Mouse (Mus musculus) heart, embryonic 12.5 days (tissue): ENCODE measurements at regions not wholly inside any gene's neighbourhood (a gene's known extent, or its start where the extent isn't known, plus 50 kb on each side); places are given as distances from the start of the nearest gene placed in this dataset.
"Not testable (repeated sequence)": the region's sequence is repeated elsewhere in the genome, so short reads cannot be mapped to it uniquely, and the experiment has no call there.

Source experiments
- ATAC-seq: fragments of 200-750 bp; cut with Nextera tagmentation; 2 replicates; pipeline ENCODE4 v1.8.0; 2017; ENCODE audit warnings: moderate TSS enrichment, moderate library complexity; ENCODE audit not compliant: insufficient number of reproducible peaks, low FRiP score
- H3K27ac ChIP-seq: fragments of 300-500 bp; sonication (generic); 2 replicates; pipeline ENCODE4 v1.5.1; 2016; ENCODE audit warnings: mild to moderate bottlenecking, moderate library complexity; ENCODE audit not compliant: poor library complexity, severe bottlenecking
- H3K27me3 ChIP-seq: fragments of 300-500 bp; sonication (generic); replicated peaks from 2 replicates; pipeline ENCODE4 v1.6.1; 2016; ENCODE audit warnings: mild to moderate bottlenecking, moderate library complexity
- H3K36me3 ChIP-seq: fragments of 300-500 bp; sonication (generic); 2 replicates; pipeline ENCODE4 v1.6.1; 2016; ENCODE audit warnings: mild to moderate bottlenecking, moderate library complexity
- H3K4me1 ChIP-seq: fragments of 300-500 bp; sonication (generic); replicated peaks from 2 replicates; pipeline ENCODE4 v1.6.1; 2016; ENCODE audit warnings: mild to moderate bottlenecking
- H3K4me2 ChIP-seq: fragments of 300-500 bp; sonication (generic); 2 replicates; pipeline ENCODE4 v1.6.1; 2016; ENCODE audit warnings: mild to moderate bottlenecking, moderate library complexity
- H3K4me3 ChIP-seq: fragments of 300-500 bp; sonication (generic); 2 replicates; pipeline ENCODE4 v1.5.1; 2016; ENCODE audit warnings: mild to moderate bottlenecking
- H3K9ac ChIP-seq: fragments of 300-500 bp; sonication (generic); 2 replicates; pipeline ENCODE4 v1.6.1; 2016; ENCODE audit warnings: mild to moderate bottlenecking, moderate library complexity
- H3K9me3 ChIP-seq: fragments of 300-500 bp; sonication (generic); replicated peaks from 2 replicates; pipeline ENCODE4 v1.6.1; 2016; ENCODE audit warnings: mild to moderate bottlenecking, moderate library complexity
- WGBS: fragments of 180-500 bp; shearing (Covaris S2); methylation state at CpG from one replicate; pipeline ENCODE4 v1.1.7; 2016; 5-methylcytosine and 5-hydroxymethylcytosine counted together

DNA sequence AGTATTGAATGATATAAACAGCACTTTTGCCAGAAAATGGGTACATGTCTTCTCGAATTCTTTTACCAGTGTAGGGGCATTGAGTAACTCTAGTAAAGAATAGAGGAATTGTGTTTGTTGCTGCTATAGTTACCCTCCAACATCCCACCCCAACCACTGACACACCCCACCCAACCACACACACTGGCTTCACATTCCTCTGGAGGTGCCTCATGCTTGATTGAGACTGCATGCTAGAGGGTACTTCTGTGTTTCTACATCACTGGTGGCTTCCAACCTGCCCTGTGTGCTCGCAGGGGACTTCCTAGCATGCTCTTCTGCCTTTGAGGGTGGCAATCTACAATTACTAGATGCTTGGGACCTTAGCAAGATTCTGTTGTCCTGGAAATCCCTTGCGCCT lies 70.5 kb upstream of the Sv2b start:
- no peak overlapping the region for H3K4me2 ChIP-seq
- no peak for ATAC-seq
- 77% methylated on average over 3 of the region's 3 CpGs for WGBS
- no peaks in the 10 kb centered on the region for H3K9me3 ChIP-seq
- H3K4me1 ChIP-seq, result peaks cover 8% of the 10 kb centered on the region; the same call in 1 of the 2 replicates
- no peak overlapping the region for H3K9ac ChIP-seq
- H3K36me3 ChIP-seq, result no peaks in the 10 kb centered on the region
- H3K27ac ChIP-seq, result no peak overlapping the region
- no peaks in the 10 kb centered on the region for H3K27me3 ChIP-seq
- no peak overlapping the region for H3K4me3 ChIP-seq

DNA sequence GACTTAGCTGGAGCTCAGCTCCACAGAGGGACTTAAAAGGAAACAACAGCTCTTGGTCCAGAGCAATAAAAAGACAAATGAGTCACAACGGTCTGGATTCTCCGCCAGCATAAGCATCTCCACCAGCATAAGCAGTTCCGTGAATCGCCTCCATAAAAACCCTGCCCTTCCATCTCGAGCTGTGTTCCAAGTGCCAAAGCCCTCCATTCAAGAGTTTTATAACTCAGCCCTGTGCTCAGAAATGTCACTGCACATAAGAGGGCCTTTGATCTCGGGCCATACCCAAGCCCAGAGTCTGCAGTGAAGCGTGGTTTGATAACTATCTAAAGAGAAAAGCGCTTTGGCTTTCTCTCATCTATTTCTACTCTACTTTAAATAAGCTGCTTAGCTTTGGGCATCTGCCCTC lies 70.8 kb upstream of the Akap13 start:
- H3K4me2 ChIP-seq, result no peak overlapping the region
- H3K27ac ChIP-seq, result peak overlapping the region; percentile 62
- no peaks in the 10 kb centered on the region for H3K27me3 ChIP-seq
- no peaks in the 10 kb centered on the region for H3K36me3 ChIP-seq
- peaks cover 24% of the 10 kb centered on the region for H3K4me1 ChIP-seq
- 52% methylated on average over 8 of the region's 8 CpGs for WGBS
- no peak overlapping the region for H3K9ac ChIP-seq
- no peak for ATAC-seq
- no peak overlapping the region for H3K4me3 ChIP-seq
- no peaks in the 10 kb centered on the region for H3K9me3 ChIP-seq

GRCm38 (mm10) chr7:75387033-75387432 lies 68.3 kb upstream of the Akap13 start:
- Histone ChIP-seq H3K4me2 (no peak overlapping the region), H3K27me3 (no peaks in the 10 kb centered on the region), H3K9me3 (no peaks in the 10 kb centered on the region), H3K27ac (peak overlapping the region; percentile 75), H3K36me3 (no peaks in the 10 kb centered on the region), H3K4me3 (no peak overlapping the region), H3K4me1 (peaks cover 24% of the 10 kb centered on the region), H3K9ac (no peak overlapping the region)
- 14% methylated on average over 1 of the region's 1 CpGs for WGBS
- ATAC-seq, result no peak

GRCm38 (mm10) chr7:75387821-75388431 lies 67.4 kb upstream of the Akap13 start:
- no peaks in the 10 kb centered on the region for H3K27me3 ChIP-seq
- peaks cover 24% of the 10 kb centered on the region for H3K4me1 ChIP-seq
- H3K4me2 ChIP-seq, result no peak overlapping the region
- H3K9ac ChIP-seq, result no peak overlapping the region
- no peak for ATAC-seq
- H3K36me3 ChIP-seq, result no peaks in the 10 kb centered on the region
- peak overlapping the region; percentile 75; the same call in 1 of the 2 replicates for H3K27ac ChIP-seq
- no peak overlapping the region for H3K4me3 ChIP-seq
- 76% methylated on average over 6 of the region's 6 CpGs for WGBS
- H3K9me3 ChIP-seq, result no peaks in the 10 kb centered on the region

DNA sequence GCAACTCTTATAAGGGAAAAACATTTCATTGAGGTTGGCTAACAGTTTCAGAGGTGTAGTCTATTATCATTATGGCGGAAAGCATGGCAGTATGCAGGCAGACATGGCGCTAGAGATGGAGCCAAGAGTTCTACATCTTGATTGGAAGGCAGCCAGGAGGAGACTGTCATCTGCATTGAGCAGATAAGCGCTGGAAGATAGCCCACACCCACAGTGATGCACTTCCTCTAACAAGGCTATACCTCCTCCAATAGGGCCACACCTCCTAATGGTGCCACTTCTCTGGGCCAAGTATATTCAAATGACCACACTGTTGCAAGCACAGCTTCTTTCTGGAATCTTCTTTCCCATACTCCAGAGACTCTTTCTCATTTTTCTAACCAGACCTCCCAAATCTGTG lies 65.2 kb upstream of the Akap13 start:
- H3K27me3 ChIP-seq, result no peaks in the 10 kb centered on the region
- no peak overlapping the region for H3K9ac ChIP-seq
- peak; percentile 48; the same call in 1 of the 2 replicates for ATAC-seq
- H3K4me3 ChIP-seq, result no peak overlapping the region
- H3K9me3 ChIP-seq, result no peaks in the 10 kb centered on the region
- peaks cover 22% of the 10 kb centered on the region for H3K4me1 ChIP-seq
- no peak overlapping the region for H3K4me2 ChIP-seq
- no peaks in the 10 kb centered on the region for H3K36me3 ChIP-seq
- 88% methylated on average over 3 of the region's 3 CpGs for WGBS
- H3K27ac ChIP-seq, result no peak overlapping the region

- WGBS, result 75% methylated on average over 3 of the region's 3 CpGs
Measured at GRCm38 (mm10) chr7:75392783-75393182, 62.6 kb upstream of the Akap13 start.

DNA sequence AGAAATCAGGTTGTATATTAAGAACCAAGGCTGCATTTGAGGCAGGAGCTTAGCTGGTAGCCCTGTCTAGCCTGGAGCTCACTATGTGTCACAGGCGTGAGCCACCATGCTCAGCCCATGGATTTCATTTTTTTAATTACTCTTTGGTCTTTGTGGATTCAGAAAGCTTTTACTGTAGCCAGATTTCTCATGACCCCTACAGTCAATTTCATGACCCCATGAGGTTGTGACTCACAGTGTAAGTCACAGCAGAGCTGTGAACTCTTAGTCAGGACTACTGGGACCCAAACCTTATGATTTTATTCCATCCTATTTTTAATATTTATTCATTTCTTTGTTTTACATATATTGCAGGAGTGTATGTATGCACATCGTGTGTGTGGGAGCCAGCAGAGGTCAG lies 61.9 kb upstream of the Akap13 start:
- Histone ChIP-seq H3K27me3 (no peaks in the 10 kb centered on the region), H3K9me3 (no peaks in the 10 kb centered on the region), H3K27ac (no peak overlapping the region), H3K4me3 (no peak overlapping the region), H3K4me1 (peaks cover 32% of the 10 kb centered on the region), H3K9ac (no peak overlapping the region), H3K36me3 (no peaks in the 10 kb centered on the region), H3K4me2 (no peak overlapping the region)
- ATAC-seq, result no peak
- 84% methylated on average over 2 of the region's 2 CpGs for WGBS

More at GRCm38 (mm10) chr7:75392783-75393182, 62.6 kb upstream of the Akap13 start:
- Histone ChIP-seq H3K27ac (no peak overlapping the region), H3K4me2 (no peak overlapping the region), H3K36me3 (no peaks in the 10 kb centered on the region), H3K4me1 (peaks cover 29% of the 10 kb centered on the region), H3K9ac (no peak overlapping the region), H3K4me3 (no peak overlapping the region), H3K9me3 (no peaks in the 10 kb centered on the region), H3K27me3 (no peaks in the 10 kb centered on the region)
- no peak for ATAC-seq

DNA sequence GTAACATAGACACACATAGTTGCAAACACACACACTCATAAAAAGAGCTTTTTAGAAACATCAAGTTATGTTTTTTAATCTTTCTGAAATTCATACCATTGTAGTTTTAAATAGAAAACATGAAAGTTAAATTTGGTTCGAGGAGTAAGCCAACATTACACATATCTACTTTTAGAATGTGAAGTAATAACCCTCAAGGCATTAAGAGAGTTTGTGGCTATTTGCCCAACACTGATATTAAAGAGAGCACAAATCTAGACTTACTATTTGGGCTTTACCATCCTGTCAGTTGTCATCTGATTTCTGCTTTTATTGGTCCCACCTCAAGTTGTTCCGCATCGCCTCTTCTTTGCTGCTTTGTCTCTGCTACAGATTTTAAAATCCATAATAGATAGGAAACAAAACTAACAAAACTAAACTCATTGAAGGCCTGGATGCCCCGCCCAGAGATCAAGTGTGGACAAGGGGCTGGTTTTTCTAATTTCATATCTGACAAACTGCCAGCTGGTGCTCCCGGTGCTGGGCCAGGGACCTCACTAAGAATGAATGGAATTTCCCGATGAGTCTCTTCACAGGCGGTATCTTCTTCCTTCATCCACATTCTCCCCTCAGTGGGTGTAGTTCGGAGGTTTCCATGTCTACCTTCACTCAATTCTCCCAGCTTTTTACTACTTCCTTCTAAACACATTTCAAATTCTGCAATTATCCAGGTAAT lies 60.3 kb upstream of the Akap13 start:
- no peak overlapping the region for H3K9ac ChIP-seq
- no peak overlapping the region for H3K4me3 ChIP-seq
- H3K4me2 ChIP-seq, result peak overlapping the region; percentile 4; the same call in 1 of the 2 replicates
- WGBS, result 36% methylated on average over 8 of the region's 8 CpGs
- H3K27ac ChIP-seq, result peak overlapping the region; percentile 65
- H3K4me1 ChIP-seq, result peaks cover 43% of the 10 kb centered on the region
- H3K9me3 ChIP-seq, result no peaks in the 10 kb centered on the region
- ATAC-seq, result no peak
- H3K36me3 ChIP-seq, result no peaks in the 10 kb centered on the region
- no peaks in the 10 kb centered on the region for H3K27me3 ChIP-seq

DNA sequence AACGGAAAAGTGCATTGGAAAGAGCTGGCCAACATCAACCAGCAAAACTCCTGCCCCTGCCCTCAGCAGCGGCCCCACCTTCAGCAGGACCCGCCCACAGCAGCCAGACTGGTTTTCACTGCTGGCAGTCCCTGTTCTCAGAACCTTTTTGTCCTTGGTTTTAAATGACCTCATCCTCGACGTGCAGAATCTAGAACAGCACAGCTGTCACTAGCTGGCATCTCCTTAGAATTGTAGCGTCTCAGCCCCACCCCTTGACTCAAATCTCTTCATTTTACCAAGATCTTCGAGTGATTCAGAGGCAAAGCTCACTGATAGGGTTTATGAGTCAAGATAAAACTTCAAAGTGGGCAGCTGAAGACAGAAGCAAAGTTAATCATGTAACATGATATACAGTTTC lies 57.8 kb upstream of the Akap13 start:
- Histone ChIP-seq H3K27me3 (no peaks in the 10 kb centered on the region), H3K4me2 (peak overlapping the region; percentile 38; the same call in 1 of the 2 replicates), H3K4me3 (no peak overlapping the region), H3K9ac (no peak overlapping the region), H3K27ac (peak overlapping the region; percentile 72), H3K9me3 (no peaks in the 10 kb centered on the region), H3K36me3 (no peaks in the 10 kb centered on the region), H3K4me1 (peaks cover 49% of the 10 kb centered on the region)
- WGBS, result 7% methylated on average over 7 of the region's 7 CpGs
- peak; percentile 52; the same call in 1 of the 2 replicates for ATAC-seq

DNA sequence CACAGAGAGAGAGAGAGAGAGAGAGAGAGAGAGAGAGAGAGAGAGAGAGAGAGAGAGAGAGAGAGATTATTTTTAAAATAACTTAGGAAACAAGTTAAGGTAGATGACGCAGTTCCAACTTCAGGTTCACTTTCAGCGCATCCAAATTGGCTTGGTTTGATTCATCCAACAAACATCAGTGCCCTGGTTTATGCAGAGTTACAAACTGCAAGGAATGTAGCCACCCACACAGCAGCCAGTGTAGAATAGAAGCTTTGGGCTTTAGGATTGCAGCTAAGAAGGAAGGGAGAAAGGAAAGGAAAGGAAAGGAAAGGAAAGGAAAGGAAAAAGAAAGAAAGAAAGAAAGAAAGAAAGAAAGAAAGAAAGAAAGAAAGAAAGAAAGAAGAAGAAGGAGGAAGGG lies 56.9 kb upstream of the Akap13 start:
- 73% methylated on average over 2 of the region's 2 CpGs for whole genome bisulfite sequencing

GRCm38 (mm10) chr7:75398904-75399724 lies 56.2 kb upstream of the Akap13 start:
- peaks cover 3% of the 10 kb centered on the region; the same call in 1 of the 2 replicates for H3K9me3 ChIP-seq
- H3K27ac ChIP-seq, result peak overlapping the region; percentile 68
- no peak overlapping the region for H3K4me2 ChIP-seq
- H3K4me1 ChIP-seq, result peaks cover 47% of the 10 kb centered on the region
- H3K9ac ChIP-seq, result no peak overlapping the region; the same call in 1 of the 2 replicates
- no peaks in the 10 kb centered on the region for H3K27me3 ChIP-seq
- WGBS, result 41% methylated on average over 7 of the region's 7 CpGs
- H3K36me3 ChIP-seq, result no peaks in the 10 kb centered on the region
- H3K4me3 ChIP-seq, result no peak overlapping the region
- peak; percentile 73 for ATAC-seq

More for the DNA sequence above, 56.9 kb upstream of the Akap13 start:
- H3K36me3 ChIP-seq, ATAC-seq, H3K4me3 ChIP-seq, H3K27me3 ChIP-seq, H3K9ac ChIP-seq, H3K9me3 ChIP-seq, H3K4me2 ChIP-seq: not testable (repeated sequence)
- Histone ChIP-seq H3K4me1 (peaks cover 49% of the 10 kb centered on the region), H3K27ac (peak overlapping the region; percentile 68; the same call in 1 of the 2 replicates)
